Mouse (Mus musculus) erythroblast, embryonic 14.5 days (primary cell): ENCODE data around the gene Nup54. TPM values are rescaled to one million over a fixed set of nuclear protein-coding genes. Genes with fewer than 3 reads are reported as not detected.

ENCODE experiments used
- H3K27me3 ChIP-seq: 2 replicates; pipeline ENCODE4 v1.6.1; 2012; ENCODE audit warnings: inconsistent platforms; ENCODE audit not compliant: control insufficient read depth
- H3K36me3 ChIP-seq: 2 replicates; pipeline ENCODE4 v1.6.1; 2012; ENCODE audit warnings: mild to moderate bottlenecking, inconsistent platforms; ENCODE audit not compliant: control insufficient read depth
- H3K4me1 ChIP-seq: 2 replicates; pipeline ENCODE4 v1.6.1; 2012; ENCODE audit warnings: inconsistent platforms; ENCODE audit not compliant: control insufficient read depth
- H3K4me3 ChIP-seq: replicated peaks from 2 replicates; pipeline ENCODE3; 2012; ENCODE audit warnings: moderate library complexity, mild to moderate bottlenecking, inconsistent platforms
- H3K9me3 ChIP-seq: 2 replicates; pipeline ENCODE4 v1.6.1; 2012; ENCODE audit warnings: low read length, inconsistent platforms, mixed read lengths; ENCODE audit not compliant: control insufficient read depth
- GATA1 ChIP-seq: IDR thresholded peaks from 2 replicates; pipeline ENCODE4 v1.6.1; 2012; ENCODE audit warnings: low read length, inconsistent platforms, mixed read lengths
- TAL1 ChIP-seq: IDR thresholded peaks from 3 replicates; pipeline ENCODE4 v1.6.1; 2012; ENCODE audit warnings: low read length, inconsistent platforms, mixed read lengths
- polyA plus RNA-seq: library from polyadenylated mRNA; stranded (reverse); fragments of >175 nt; gene quantifications from 2 replicates; pipeline ENCODE4 v1.2.3, GENCODE M21; 2012

The Nup54 gene
- polyA plus RNA-seq, 1 experiment = 0.63 TPM

- H3K4me3 ChIP-seq = no peak overlapping the region
- no peak for TF ChIP-seq GATA1
- no peak for TF ChIP-seq TAL1
- peaks cover 6% of the 10 kb centered on the region for H3K9me3 ChIP-seq
- H3K4me1 ChIP-seq = peaks cover 18% of the 10 kb centered on the region
- H3K27me3 ChIP-seq = no peaks in the 10 kb centered on the region
- H3K36me3 ChIP-seq = peaks cover 55% of the 10 kb centered on the region
These were observed 4.3 kb downstream of the Nup54 start for GRCm38 (mm10) chr5:92430723-92431122.

GRCm38 (mm10) chr5:92424126-92424525 lies 10.9 kb downstream of the Nup54 start:
- Histone ChIP-seq H3K27me3 (no peaks in the 10 kb centered on the region), H3K4me3 (no peak overlapping the region), H3K4me1 (no peaks in the 10 kb centered on the region), H3K9me3 (peaks cover 6% of the 10 kb centered on the region), H3K36me3 (peaks cover 98% of the 10 kb centered on the region)
- TF ChIP-seq TAL1 = no peak
- TF ChIP-seq GATA1 = no peak

GRCm38 (mm10) chr5:92413982-92414375 lies 21.0 kb downstream of the Nup54 start:
- H3K9me3 ChIP-seq = no peaks in the 10 kb centered on the region
- no peak overlapping the region for H3K4me3 ChIP-seq
- no peaks in the 10 kb centered on the region; the same call in 1 of the 2 replicates for H3K4me1 ChIP-seq
- peaks cover 53% of the 10 kb centered on the region for H3K36me3 ChIP-seq
- TF ChIP-seq TAL1 = no peak
- TF ChIP-seq GATA1 = no peak
- no peaks in the 10 kb centered on the region for H3K27me3 ChIP-seq

GRCm38 (mm10) chr5:92413271-92413981 lies 21.6 kb downstream of the Nup54 start:
- Histone ChIP-seq H3K36me3 (peaks cover 47% of the 10 kb centered on the region), H3K4me3 (no peak overlapping the region), H3K27me3 (no peaks in the 10 kb centered on the region), H3K9me3 (no peaks in the 10 kb centered on the region), H3K4me1 (peaks cover 2% of the 10 kb centered on the region)
- TF ChIP-seq TAL1 (no peak), GATA1 (no peak)

- no peak for TF ChIP-seq TAL1
- no peak for TF ChIP-seq GATA1
- no peak overlapping the region for H3K4me3 ChIP-seq
- no peaks in the 10 kb centered on the region for H3K9me3 ChIP-seq
- peaks cover 30% of the 10 kb centered on the region for H3K36me3 ChIP-seq
- H3K27me3 ChIP-seq = no peaks in the 10 kb centered on the region
- H3K4me1 ChIP-seq = peaks cover 3% of the 10 kb centered on the region
These were observed 23.4 kb downstream of the Nup54 start for GRCm38 (mm10) chr5:92411461-92412140.

- H3K4me3 ChIP-seq = no peak overlapping the region
- H3K4me1 ChIP-seq = peaks cover 3% of the 10 kb centered on the region
- no peaks in the 10 kb centered on the region for H3K27me3 ChIP-seq
- H3K9me3 ChIP-seq = no peaks in the 10 kb centered on the region
- peaks cover 19% of the 10 kb centered on the region for H3K36me3 ChIP-seq
- no peak for TF ChIP-seq GATA1
- no peak for TF ChIP-seq TAL1
These were observed 24.5 kb downstream of the Nup54 start for GRCm38 (mm10) chr5:92410486-92410885.

GRCm38 (mm10) chr5:92409361-92410155 lies 25.5 kb downstream of the Nup54 start:
- H3K4me3 ChIP-seq = no peak overlapping the region

GRCm38 (mm10) chr5:92404400-92404678 lies 30.7 kb downstream of the Nup54 start:
- Histone ChIP-seq H3K9me3 (no peaks in the 10 kb centered on the region), H3K4me1 (peaks cover 3% of the 10 kb centered on the region), H3K4me3 (no peak overlapping the region), H3K27me3 (no peaks in the 10 kb centered on the region), H3K36me3 (no peaks in the 10 kb centered on the region)
- TF ChIP-seq TAL1 = no peak
- no peak for TF ChIP-seq GATA1

More at GRCm38 (mm10) chr5:92409361-92410155, 25.5 kb downstream of the Nup54 start:
- no peaks in the 10 kb centered on the region for H3K9me3 ChIP-seq
- peaks cover 12% of the 10 kb centered on the region for H3K36me3 ChIP-seq
- no peaks in the 10 kb centered on the region for H3K27me3 ChIP-seq
- TF ChIP-seq GATA1 (no peak), TAL1 (no peak)
- peaks cover 3% of the 10 kb centered on the region for H3K4me1 ChIP-seq
